Mouse (Mus musculus) lung, postnatal 0 days (tissue): ENCODE results near the gene Gucy2g.

Source experiments
- CTCF ChIP-seq: IDR thresholded peaks from 2 replicates; pipeline ENCODE4 v1.5.1; 2016; ENCODE audit warnings: antibody characterized with exemption, mild to moderate bottlenecking
- EP300 ChIP-seq: IDR thresholded peaks from 2 replicates; pipeline ENCODE4 v1.6.1; 2016; ENCODE audit warnings: antibody characterized with exemption, mild to moderate bottlenecking, control low read depth

GRCm38 (mm10) chr19:55193717-55194394 lies 47.2 kb downstream of the Gucy2g start:
- TF ChIP-seq EP300 (peak; percentile 81), CTCF (no peak; the same call in 1 of the 2 replicates)
